Mouse (Mus musculus) ES-Bruce4 (cell line): ENCODE results near the gene Mpv17.

Source experiments
- CTCF ChIP-seq: IDR thresholded peaks from one replicate; pipeline ENCODE4 v1.8.1; 2011; ENCODE audit warnings: low read depth, low read length
- EP300 ChIP-seq: IDR thresholded peaks from 2 replicates; pipeline ENCODE4 v1.6.1; 2011; ENCODE audit warnings: low read depth, low read length; ENCODE audit not compliant: insufficient read depth
- POLR2A ChIP-seq: IDR thresholded peaks from one replicate; pipeline ENCODE4 v1.8.1; 2011; ENCODE audit warnings: low read length; ENCODE audit not compliant: insufficient read depth

- TF ChIP-seq CTCF (no peak), POLR2A (peak; percentile 21), EP300 (peak; percentile 33; the same call in 1 of the 2 replicates)
Observed at GRCm38 (mm10) chr5:31201742-31202590, 47.9 kb upstream of the Mpv17 start, which contains the start of gene Zfp513.
